Mouse (Mus musculus) midbrain, embryonic 11.5 days (tissue): ENCODE results near the gene Fbxw9. TPM values are rescaled to one million over a fixed set of nuclear protein-coding genes. Genes with fewer than 3 reads are reported as not detected.

Source experiments
- ATAC-seq: fragments of 200-750 bp; cut with Nextera tagmentation; 2 replicates; pipeline ENCODE4 v1.8.0; 2017; ENCODE audit warnings: moderate TSS enrichment, moderate library complexity; ENCODE audit not compliant: low FRiP score
- DNase-seq: peaks from one replicate; pipeline ENCODE4 v3.0.0; 2015; ENCODE audit warnings: low spot score; ENCODE audit errors: missing footprints
- H3K27ac ChIP-seq: fragments of 300-500 bp; sonication (generic); 2 replicates; pipeline ENCODE4 v1.5.1; 2014; ENCODE audit warnings: low read depth, low read length
- H3K27me3 ChIP-seq: fragments of 300-500 bp; sonication (generic); 2 replicates; pipeline ENCODE4 v1.6.1; 2014; ENCODE audit warnings: mild to moderate bottlenecking, low read length, moderate library complexity, mixed read lengths; ENCODE audit not compliant: control insufficient read depth, insufficient read depth
- H3K36me3 ChIP-seq: fragments of 300-500 bp; sonication (generic); 2 replicates; pipeline ENCODE4 v1.6.1; 2014; ENCODE audit warnings: mild to moderate bottlenecking, low read length, moderate library complexity, mixed read lengths; ENCODE audit not compliant: control insufficient read depth, insufficient read depth
- H3K4me1 ChIP-seq: fragments of 300-500 bp; sonication (generic); 2 replicates; pipeline ENCODE4 v1.6.1; 2014; ENCODE audit warnings: low read length; ENCODE audit not compliant: control insufficient read depth, insufficient read depth
- H3K4me2 ChIP-seq: fragments of 300-500 bp; sonication (generic); 2 replicates; pipeline ENCODE4 v1.6.1; 2014; ENCODE audit warnings: mild to moderate bottlenecking, moderate library complexity
- H3K4me3 ChIP-seq: fragments of 300-500 bp; sonication (generic); 2 replicates; pipeline ENCODE4 v1.5.1; 2014; ENCODE audit warnings: low read depth, low read length
- H3K9ac ChIP-seq: fragments of 300-500 bp; sonication (generic); 2 replicates; pipeline ENCODE4 v1.6.1; 2014; ENCODE audit warnings: low read length
- H3K9me3 ChIP-seq: fragments of 300-500 bp; sonication (generic); 2 replicates; pipeline ENCODE4 v1.6.1; 2016; ENCODE audit warnings: low read length; ENCODE audit not compliant: control insufficient read depth
- WGBS: fragments of 180-500 bp; shearing (Covaris S2); extraction: QIAGEN DNeasy Blood & Tissue Kit; methylation state at CpG from one replicate; pipeline ENCODE4 v1.1.7; 2014; 5-methylcytosine and 5-hydroxymethylcytosine counted together
- polyA plus RNA-seq: library from polyadenylated mRNA; unstranded; fragments of >200 nt; fragmentation: Nextera tagmentation; extraction: Ambion mirVana; gene quantifications from 2 replicates; pipeline ENCODE4 v1.2.1, GENCODE M21; 2014

Fbxw9 gene
- polyA plus RNA-seq, 1 experiment from 2014 or later: 22.4 TPM

DNA sequence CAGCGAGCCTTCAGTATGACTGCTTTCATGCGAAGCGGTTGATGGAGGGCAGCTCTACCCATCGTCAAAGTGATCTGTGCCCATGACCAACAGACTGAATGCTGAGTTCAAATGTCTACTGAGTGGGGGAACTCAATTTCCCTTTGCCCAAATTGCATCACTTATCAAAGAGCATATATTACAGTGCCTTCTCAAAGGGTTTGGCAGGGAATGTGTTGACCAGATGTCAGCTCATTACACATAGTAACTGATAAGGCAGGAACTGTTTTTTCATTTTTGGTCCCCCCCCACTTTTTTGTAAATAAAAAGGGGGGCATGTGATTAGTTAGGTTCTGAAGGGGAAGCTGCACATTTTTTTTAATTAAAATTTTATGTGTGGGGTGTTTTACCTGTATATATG, 2.7 kb downstream of the Fbxw9 start:
- no peak overlapping the region for H3K27ac ChIP-seq
- H3K9ac ChIP-seq: no peak overlapping the region
- no peak overlapping the region for H3K4me2 ChIP-seq
- H3K36me3 ChIP-seq: no peaks in the 10 kb centered on the region
- H3K27me3 ChIP-seq: no peaks in the 10 kb centered on the region
- 97% methylated on average over 4 of the region's 4 CpGs for WGBS
- H3K9me3 ChIP-seq: no peaks in the 10 kb centered on the region
- H3K4me3 ChIP-seq: no peak overlapping the region
- ATAC-seq (no peak), DNase-seq (peak; percentile 41)
- H3K4me1 ChIP-seq: peaks cover 6% of the 10 kb centered on the region; the same call in 1 of the 2 replicates

GRCm38 (mm10) chr8:85065213-85065612, 5.4 kb downstream of the Fbxw9 start:
- H3K9me3 ChIP-seq: no peaks in the 10 kb centered on the region
- no peak for DNase-seq
- H3K36me3 ChIP-seq: no peaks in the 10 kb centered on the region
- H3K9ac ChIP-seq: no peak overlapping the region
- 33% methylated on average over 2 of the region's 2 CpGs for WGBS
- H3K4me2 ChIP-seq: no peak overlapping the region
- H3K27ac ChIP-seq: no peak overlapping the region
- H3K4me3 ChIP-seq: no peak overlapping the region
- no peaks in the 10 kb centered on the region for H3K27me3 ChIP-seq
- H3K4me1 ChIP-seq: peaks cover 5% of the 10 kb centered on the region; the same call in 1 of the 2 replicates
- no peak for ATAC-seq

DNA sequence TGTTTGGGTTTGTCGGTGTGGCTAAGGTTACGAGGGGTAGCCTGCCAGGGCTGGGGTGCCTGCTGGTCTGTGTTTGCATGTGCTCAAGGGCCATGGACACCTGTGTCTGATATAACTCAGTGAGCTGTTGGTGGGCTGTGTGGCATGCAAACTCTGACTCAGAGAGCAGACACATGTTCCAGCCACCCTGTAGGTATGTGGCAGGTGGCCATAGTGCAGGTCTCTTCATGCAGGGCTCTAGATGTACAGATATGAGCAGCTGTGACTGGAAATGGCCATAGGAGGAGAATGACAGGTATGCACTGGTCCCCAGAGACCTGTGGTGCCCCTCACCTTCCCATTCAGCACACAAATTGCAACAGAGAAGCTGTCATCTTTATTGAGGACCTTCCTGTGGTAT, 7.3 kb downstream of the Fbxw9 start:
- H3K4me2 ChIP-seq: no peak overlapping the region
- H3K27me3 ChIP-seq: no peaks in the 10 kb centered on the region
- DNase-seq (no peak), ATAC-seq (no peak)
- H3K4me3 ChIP-seq: no peak overlapping the region
- no peaks in the 10 kb centered on the region for H3K9me3 ChIP-seq
- no peak overlapping the region for H3K27ac ChIP-seq
- no peaks in the 10 kb centered on the region for H3K36me3 ChIP-seq
- 96% methylated on average over 2 of the region's 2 CpGs for WGBS
- H3K9ac ChIP-seq: no peak overlapping the region
- H3K4me1 ChIP-seq: peaks cover under 1% of the 10 kb centered on the region

DNA sequence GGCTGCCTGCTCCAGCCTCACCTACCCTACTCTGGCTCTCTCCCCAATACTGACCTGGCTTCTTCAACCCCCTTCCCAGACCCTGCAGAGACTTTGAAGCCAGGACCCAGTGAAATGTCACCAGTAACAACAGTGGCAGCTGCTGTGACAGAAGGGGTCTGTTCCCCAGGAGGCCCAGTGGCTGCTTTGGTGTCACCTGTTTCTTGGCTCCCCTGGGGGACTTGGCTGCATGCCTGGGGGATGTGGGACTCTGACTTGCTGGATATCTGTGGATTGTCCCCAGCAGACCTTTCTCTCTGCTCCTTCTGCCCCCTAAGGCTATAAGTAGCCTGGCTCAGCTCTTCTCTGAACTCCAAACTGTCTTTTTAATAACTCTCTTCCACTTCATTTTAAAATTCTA, 8.1 kb downstream of the Fbxw9 start, which contains the start of gene Gm5741:
Gm5741 (minus strand) TSS at position 1 of the 400 bp plus-strand sequence.
- Histone ChIP-seq H3K4me3 (no peak within 1 kb of the TSS), H3K9me3 (no peaks in the 10 kb centered on the region), H3K4me2 (no peak within 1 kb of the TSS), H3K36me3 (no peaks in the 10 kb centered on the region), H3K27ac (no peak within 1 kb of the TSS), H3K9ac (no peak within 1 kb of the TSS), H3K4me1 (peaks cover 6% of the 10 kb centered on the region), H3K27me3 (no peaks in the 10 kb centered on the region)
- ATAC-seq (no peak), DNase-seq (no peak)

DNA sequence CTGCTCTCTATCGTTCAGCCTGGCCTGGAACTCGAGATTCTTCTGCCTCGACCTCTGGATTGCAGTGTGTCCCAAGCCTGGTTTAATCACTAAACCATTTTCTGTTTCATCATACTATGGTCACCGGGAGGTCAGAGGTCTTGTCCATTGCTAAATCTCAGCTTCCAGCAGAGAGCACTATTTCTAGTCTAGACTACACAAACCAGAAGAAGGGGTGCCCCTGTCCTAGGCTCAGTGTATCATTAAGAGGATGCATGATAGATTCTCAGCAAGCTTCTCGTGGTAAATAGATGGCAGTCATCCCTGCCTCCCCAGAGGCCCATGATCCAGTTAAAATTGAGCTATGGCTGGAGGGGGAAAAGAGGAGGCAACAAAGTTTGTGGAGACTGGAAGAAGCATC, 11.2 kb downstream of the Fbxw9 start:
- peak; percentile 91 for DNase-seq
- H3K36me3 ChIP-seq: peaks cover 13% of the 10 kb centered on the region
- H3K4me3 ChIP-seq: peak overlapping the region; percentile 93
- peak overlapping the region; percentile 86; the same call in 1 of the 2 replicates for H3K27ac ChIP-seq
- peak overlapping the region; percentile 87; the same call in 1 of the 2 replicates for H3K9ac ChIP-seq
- 91% methylated on average over 5 of the region's 5 CpGs for WGBS
- H3K4me1 ChIP-seq: peaks cover 8% of the 10 kb centered on the region
- H3K4me2 ChIP-seq: peak overlapping the region; percentile 55
- no peaks in the 10 kb centered on the region for H3K9me3 ChIP-seq
- no peak for ATAC-seq
- H3K27me3 ChIP-seq: no peaks in the 10 kb centered on the region

DNA sequence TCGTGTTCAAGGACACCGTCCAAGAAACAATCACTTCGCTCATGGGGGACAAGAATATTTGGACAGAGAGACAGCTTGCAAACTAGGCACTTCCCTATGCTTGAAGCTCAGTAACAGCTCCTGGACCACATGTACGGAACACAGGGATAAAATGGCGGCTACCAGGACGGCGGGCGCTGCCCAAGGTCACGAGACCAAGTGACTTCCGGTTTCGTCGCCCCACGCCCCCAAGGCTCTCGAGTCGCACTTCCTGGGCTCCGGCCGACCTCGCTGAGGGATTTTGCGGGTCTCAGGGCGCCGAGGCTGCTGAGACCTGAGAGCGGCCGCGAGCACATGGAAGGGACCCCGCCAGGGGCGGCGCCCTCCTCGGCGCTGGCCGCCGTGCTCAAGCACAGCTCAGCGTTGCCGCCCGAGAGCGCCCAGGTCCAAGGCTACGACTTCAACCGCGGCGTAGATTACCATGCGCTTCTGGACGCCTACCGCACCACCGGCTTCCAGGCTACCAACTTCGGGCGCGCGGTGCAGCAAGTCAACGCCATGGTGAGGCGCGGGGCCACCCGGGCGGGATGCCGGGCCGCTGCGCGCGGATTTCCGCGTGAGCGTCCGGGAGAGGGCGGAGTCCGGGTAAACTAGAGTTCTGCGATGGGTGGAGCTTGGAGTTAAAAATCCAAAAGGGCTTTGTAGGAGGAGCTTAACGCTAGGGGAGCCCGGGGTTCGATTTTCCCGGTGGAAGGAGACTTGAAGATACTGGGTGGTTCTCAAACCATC, 11.8 kb downstream of the Fbxw9 start, which contains the start of gene Dhps:
Dhps (plus strand) TSS at position 244 of the 768 bp plus-strand sequence.
- H3K9ac ChIP-seq: peak within 1 kb of the TSS; percentile 87
- whole genome bisulfite sequencing: under 1% methylated on average over 68 of the region's 68 CpGs
- H3K36me3 ChIP-seq: peaks cover 16% of the 10 kb centered on the region
- H3K4me1 ChIP-seq: peaks cover 8% of the 10 kb centered on the region
- no peaks in the 10 kb centered on the region for H3K27me3 ChIP-seq
- H3K9me3 ChIP-seq: no peaks in the 10 kb centered on the region
- H3K27ac ChIP-seq: peak within 1 kb of the TSS; percentile 86
- H3K4me2 ChIP-seq: peak within 1 kb of the TSS; percentile 55
- peak within 1 kb of the TSS; percentile 93 for H3K4me3 ChIP-seq
- ATAC-seq (peak; percentile 92), DNase-seq (peak; percentile 96)

DNA sequence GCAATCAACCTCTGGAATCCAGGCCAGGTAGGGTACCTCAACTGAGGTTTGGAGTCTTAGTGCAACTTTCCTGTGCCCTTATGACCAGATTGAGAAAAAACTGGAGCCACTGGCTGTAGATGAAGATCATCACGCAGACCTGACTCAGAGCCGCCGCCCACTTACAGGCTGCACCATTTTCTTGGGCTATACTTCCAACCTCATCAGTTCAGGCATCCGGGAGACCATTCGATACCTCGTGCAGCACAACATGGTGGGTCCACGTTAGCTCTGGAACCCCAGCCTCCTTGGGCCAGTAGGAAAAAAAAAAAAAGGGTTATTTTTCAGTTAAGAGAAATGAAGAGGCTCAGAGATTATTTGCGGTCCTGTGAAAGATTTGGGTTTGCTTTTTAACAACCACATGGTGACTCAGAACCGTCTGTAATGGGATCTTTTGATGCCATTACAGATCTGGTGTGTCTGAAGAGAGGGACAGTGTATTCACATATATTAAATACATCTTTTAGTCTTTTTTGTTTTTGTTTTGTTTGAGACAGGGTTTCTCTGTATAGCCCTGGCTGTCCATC, 12.6 kb downstream of the Fbxw9 start:
- H3K4me1 ChIP-seq: peaks cover 8% of the 10 kb centered on the region
- peak overlapping the region; percentile 87 for H3K9ac ChIP-seq
- H3K9me3 ChIP-seq: no peaks in the 10 kb centered on the region
- no peak overlapping the region for H3K27ac ChIP-seq
- ATAC-seq (peak; percentile 12; the same call in 1 of the 2 replicates), DNase-seq (peak; percentile 72)
- H3K36me3 ChIP-seq: peaks cover 16% of the 10 kb centered on the region
- peak overlapping the region; percentile 55 for H3K4me2 ChIP-seq
- peak overlapping the region; percentile 93 for H3K4me3 ChIP-seq
- no peaks in the 10 kb centered on the region for H3K27me3 ChIP-seq
- 41% methylated on average over 9 of the region's 9 CpGs for WGBS

- H3K9ac ChIP-seq: no peak overlapping the region
- no peak for ATAC-seq
- H3K4me1 ChIP-seq: peaks cover 8% of the 10 kb centered on the region
- peaks cover 16% of the 10 kb centered on the region for H3K36me3 ChIP-seq
- no peak overlapping the region for H3K4me3 ChIP-seq
- WGBS: 91% methylated on average over 15 of the region's 15 CpGs
- no peak overlapping the region for H3K4me2 ChIP-seq
- H3K27me3 ChIP-seq: no peaks in the 10 kb centered on the region
- H3K9me3 ChIP-seq: no peaks in the 10 kb centered on the region
- peak; percentile 79 for DNase-seq
- no peak overlapping the region for H3K27ac ChIP-seq
Observed at GRCm38 (mm10) chr8:85073041-85073612, 13.3 kb downstream of the Fbxw9 start.

- Histone ChIP-seq H3K36me3 (peaks cover 16% of the 10 kb centered on the region), H3K9ac (no peak overlapping the region), H3K4me2 (no peak overlapping the region), H3K27ac (no peak overlapping the region), H3K4me1 (peaks cover 8% of the 10 kb centered on the region), H3K9me3 (no peaks in the 10 kb centered on the region), H3K4me3 (no peak overlapping the region), H3K27me3 (no peaks in the 10 kb centered on the region)
- no peak for ATAC-seq
- whole genome bisulfite sequencing: 82% methylated on average over 10 of the region's 10 CpGs
- DNase-seq: peak; percentile 77
Observed at GRCm38 (mm10) chr8:85074167-85074566, 14.3 kb downstream of the Fbxw9 start.
